Mouse (Mus musculus) CH12.LX (cell line): ENCODE results near the gene Tulp2.
"Not testable (repeated sequence)": the region's sequence is repeated elsewhere in the genome, so short reads cannot be mapped to it uniquely, and the experiment has no call there.

Experiments
- CHD1 ChIP-seq: IDR thresholded peaks from 2 replicates; pipeline ENCODE4 v1.6.1; 2012; ENCODE audit warnings: low read depth, low read length, improper control_type of control experiment, inconsistent platforms
- CTCF ChIP-seq, 2 experiments: IDR thresholded peaks in 1 of 2; conservative IDR thresholded peaks in 1 of 2; 2 replicates each; pipeline ENCODE4 v1.5.1; 2011 to 2012; ENCODE audit warnings: low read depth in 2 of 2, low read length in 2 of 2, improper control_type of control experiment in 1 of 2, inconsistent platforms in 1 of 2, mild to moderate bottlenecking in 1 of 2, moderate library complexity in 1 of 2
- EP300 ChIP-seq: IDR thresholded peaks from 2 replicates; pipeline ENCODE4 v1.6.1; 2011; ENCODE audit warnings: low read length, improper control_type of control experiment
- MEF2A ChIP-seq: IDR thresholded peaks from 2 replicates; pipeline ENCODE4 v1.6.1; 2014; ENCODE audit warnings: low read depth, mild to moderate bottlenecking, inconsistent platforms, low read length, improper control_type of control experiment, borderline replicate concordance
- MXI1 ChIP-seq: IDR thresholded peaks from 2 replicates; pipeline ENCODE4 v1.6.1; 2011; ENCODE audit warnings: mild to moderate bottlenecking, low read depth, low read length, improper control_type of control experiment
- POLR2A ChIP-seq: IDR thresholded peaks from 2 replicates; pipeline ENCODE4 v1.6.1; 2011; ENCODE audit warnings: low read depth, mild to moderate bottlenecking, improper control_type of control experiment, low read length
- POLR2AphosphoS2 ChIP-seq: IDR thresholded peaks from 2 replicates; pipeline ENCODE4 v1.6.1; 2011; ENCODE audit warnings: low read depth, low read length, improper control_type of control experiment
- SIN3A ChIP-seq: IDR thresholded peaks from 2 replicates; pipeline ENCODE4 v1.6.1; 2012; ENCODE audit warnings: low read length, improper control_type of control experiment, inconsistent platforms
- SMC3 ChIP-seq: IDR thresholded peaks from 2 replicates; pipeline ENCODE4 v1.6.1; 2011; ENCODE audit warnings: low read depth, low read length, improper control_type of control experiment
- UBTF ChIP-seq: IDR thresholded peaks from 2 replicates; pipeline ENCODE4 v1.6.1; 2012; ENCODE audit warnings: low read depth, mild to moderate bottlenecking, inconsistent platforms, low read length, improper control_type of control experiment, moderate library complexity
- ZNF384 ChIP-seq: IDR thresholded peaks from 2 replicates; pipeline ENCODE4 v1.6.1; 2012; ENCODE audit warnings: low read depth, low read length, improper control_type of control experiment, inconsistent platforms

DNA sequence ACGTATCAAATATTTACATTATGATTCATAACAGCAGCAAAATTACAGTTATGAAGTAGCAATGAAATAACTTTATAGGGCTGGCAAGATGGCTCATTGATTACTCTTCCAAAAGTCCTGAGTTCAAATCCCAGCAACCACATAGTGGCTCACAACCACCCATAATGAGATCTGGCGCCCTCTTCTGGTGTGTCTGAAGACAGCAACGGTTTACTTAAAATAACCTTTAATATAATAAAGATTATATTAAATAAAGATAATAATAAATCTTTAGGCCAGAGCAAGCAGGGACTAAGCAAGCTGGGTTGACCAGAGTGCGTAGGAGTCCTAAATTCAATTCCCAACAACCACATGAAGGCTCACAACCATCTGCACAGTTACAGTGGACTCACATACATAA lies 18.8 kb upstream of the Tulp2 start:
- TF ChIP-seq CTCF (conservative IDR thresholded peaks at IDR 0.05 in 1 of 2, IDR thresholded peaks at IDR 0.05 in 1 of 2; ENCODE audit: low read depth in 2 of 2, low read length in 2 of 2); POLR2A; SMC3; UBTF; CHD1; ZNF384; POLR2AphosphoS2; EP300; SIN3A; MXI1; MEF2A: not testable (repeated sequence)
